Mouse (Mus musculus) hindbrain, embryonic 15.5 days (tissue): ENCODE measurements around the gene Cldn34b2. TPM values are rescaled to one million over a fixed set of nuclear protein-coding genes. Genes with fewer than 3 reads are reported as not detected.
"Not testable (repeated sequence)": the region's sequence is repeated elsewhere in the genome, so short reads cannot be mapped to it uniquely, and the experiment has no call there.

ENCODE experiments used
- ATAC-seq: fragments of 200-750 bp; cut with Nextera tagmentation; 2 replicates; pipeline ENCODE4 v1.8.0; 2017; ENCODE audit warnings: low read depth, moderate number of reproducible peaks, moderate TSS enrichment; ENCODE audit not compliant: low FRiP score
- H3K27ac ChIP-seq: fragments of 300-500 bp; sonication (generic); replicated peaks from 2 replicates; pipeline ENCODE4 v1.5.1; 2015; ENCODE audit warnings: mild to moderate bottlenecking, inconsistent platforms
- H3K27me3 ChIP-seq: fragments of 300-500 bp; sonication (generic); 2 replicates; pipeline ENCODE4 v1.6.1; 2015; ENCODE audit warnings: control low read depth, inconsistent platforms
- H3K36me3 ChIP-seq: fragments of 300-500 bp; sonication (generic); 2 replicates; pipeline ENCODE4 v1.6.1; 2015; ENCODE audit warnings: control low read depth, inconsistent platforms
- H3K4me1 ChIP-seq: fragments of 300-500 bp; sonication (generic); replicated peaks from 2 replicates; pipeline ENCODE4 v1.6.1; 2015; ENCODE audit warnings: control low read depth, inconsistent platforms
- H3K4me2 ChIP-seq: fragments of 300-500 bp; sonication (generic); 2 replicates; pipeline ENCODE4 v1.6.1; 2015; ENCODE audit warnings: moderate library complexity, mild to moderate bottlenecking, inconsistent platforms
- H3K4me3 ChIP-seq: fragments of 300-500 bp; sonication (generic); 2 replicates; pipeline ENCODE4 v1.5.1; 2015; ENCODE audit warnings: mild to moderate bottlenecking, inconsistent platforms
- H3K9ac ChIP-seq: fragments of 300-500 bp; sonication (generic); 2 replicates; pipeline ENCODE4 v1.6.1; 2015; ENCODE audit warnings: inconsistent platforms
- H3K9me3 ChIP-seq: fragments of 300-500 bp; sonication (generic); 2 replicates; pipeline ENCODE4 v1.6.1; 2016; ENCODE audit warnings: control low read depth, inconsistent platforms
- WGBS: fragments of 180-500 bp; shearing (Covaris S2); methylation state at CpG from one replicate; pipeline ENCODE4 v1.1.7; 2015; 5-methylcytosine and 5-hydroxymethylcytosine counted together
- polyA plus RNA-seq: library from polyadenylated mRNA; unstranded; fragments of >200 nt; fragmentation: Nextera tagmentation; extraction: Ambion mirVana; gene quantifications from 2 replicates; pipeline ENCODE4 v1.2.1, GENCODE M21; 2015

Gene Cldn34b2
- polyA plus RNA-seq, result not detected in 2 replicates

DNA sequence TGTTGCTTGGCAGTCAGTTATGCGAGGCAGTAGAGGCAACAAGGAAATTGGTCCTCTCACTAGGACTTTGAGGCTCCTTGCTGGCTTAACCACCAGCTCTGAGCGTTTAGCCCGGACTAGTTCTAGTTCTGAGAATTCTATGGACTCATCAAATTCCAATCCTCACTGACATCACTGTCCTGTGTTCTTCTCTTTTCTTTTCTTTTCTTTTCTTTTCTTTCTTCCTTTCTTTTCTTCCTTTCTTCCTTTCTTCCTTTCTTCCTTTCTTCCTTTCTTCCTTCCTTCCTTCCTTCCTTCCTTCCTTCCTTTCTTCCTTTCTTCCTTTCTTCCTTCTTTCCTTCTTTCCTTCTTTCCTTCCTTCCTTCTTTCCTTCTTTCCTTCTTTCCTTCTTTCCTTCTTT is at the start of gene Cldn34b2:
Cldn34b2 (minus strand) TSS at position 101 of the 400 bp plus-strand sequence.
- not testable (repeated sequence) for H3K9me3 ChIP-seq, ATAC-seq, H3K9ac ChIP-seq, H3K4me3 ChIP-seq, H3K4me1 ChIP-seq, H3K4me2 ChIP-seq, H3K27me3 ChIP-seq, H3K36me3 ChIP-seq, H3K27ac ChIP-seq
- WGBS, result 84% methylated on average over 3 of the region's 3 CpGs

DNA sequence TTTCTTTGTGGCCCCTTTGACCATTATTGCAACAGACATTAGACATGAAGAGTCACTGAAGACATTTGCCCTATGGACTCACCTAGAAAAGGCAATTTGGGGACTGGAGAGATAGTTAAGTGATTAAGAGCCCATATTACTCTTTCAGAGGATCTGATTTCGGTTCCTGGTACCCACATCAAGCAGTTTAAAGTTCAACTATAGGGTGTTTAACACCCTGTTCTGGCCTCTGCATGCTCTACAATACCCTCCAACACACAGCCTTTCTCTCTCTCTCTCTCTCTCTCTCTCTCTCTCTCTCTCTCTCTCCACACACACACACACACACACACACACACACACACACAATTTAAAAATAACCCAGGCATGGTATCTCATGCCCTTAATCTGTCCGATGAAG is 49.4 kb upstream of the Cldn34b2 start:
- no peaks in the 10 kb centered on the region for H3K9me3 ChIP-seq
- H3K4me1 ChIP-seq, result no peaks in the 10 kb centered on the region
- H3K36me3 ChIP-seq, result no peaks in the 10 kb centered on the region
- no peak overlapping the region for H3K27ac ChIP-seq
- no peak for ATAC-seq
- H3K27me3 ChIP-seq, result no peaks in the 10 kb centered on the region
- no peak overlapping the region for H3K4me3 ChIP-seq
- no peak overlapping the region for H3K4me2 ChIP-seq
- WGBS, result 57% methylated on average over 2 of the region's 2 CpGs
- H3K9ac ChIP-seq, result no peak overlapping the region

DNA sequence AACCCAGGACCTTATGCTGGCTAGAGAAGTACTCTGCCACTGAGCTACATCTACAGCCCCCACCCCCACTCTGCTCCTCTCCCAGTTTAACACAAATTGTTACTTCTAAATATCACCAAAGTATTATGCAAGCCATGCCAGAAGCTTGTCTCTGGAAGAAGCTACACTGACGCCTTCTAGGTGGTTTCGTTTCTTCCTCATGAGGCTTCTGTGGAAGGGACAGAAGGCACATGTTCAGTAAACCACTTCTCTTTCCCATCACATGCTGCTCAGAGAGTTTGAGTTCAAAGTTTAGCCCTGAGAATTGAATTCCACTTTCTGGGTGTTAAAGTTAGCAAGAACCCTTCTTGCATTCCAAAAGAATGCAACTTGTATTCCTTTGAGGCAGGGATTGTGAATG is 49.0 kb upstream of the Cldn34b2 start:
- Histone ChIP-seq H3K9me3 (no peaks in the 10 kb centered on the region), H3K4me2 (no peak overlapping the region), H3K36me3 (no peaks in the 10 kb centered on the region), H3K9ac (no peak overlapping the region), H3K27ac (no peak overlapping the region), H3K4me1 (no peaks in the 10 kb centered on the region), H3K27me3 (no peaks in the 10 kb centered on the region), H3K4me3 (no peak overlapping the region)
- no peak for ATAC-seq
- 80% methylated on average over 2 of the region's 2 CpGs for WGBS

DNA sequence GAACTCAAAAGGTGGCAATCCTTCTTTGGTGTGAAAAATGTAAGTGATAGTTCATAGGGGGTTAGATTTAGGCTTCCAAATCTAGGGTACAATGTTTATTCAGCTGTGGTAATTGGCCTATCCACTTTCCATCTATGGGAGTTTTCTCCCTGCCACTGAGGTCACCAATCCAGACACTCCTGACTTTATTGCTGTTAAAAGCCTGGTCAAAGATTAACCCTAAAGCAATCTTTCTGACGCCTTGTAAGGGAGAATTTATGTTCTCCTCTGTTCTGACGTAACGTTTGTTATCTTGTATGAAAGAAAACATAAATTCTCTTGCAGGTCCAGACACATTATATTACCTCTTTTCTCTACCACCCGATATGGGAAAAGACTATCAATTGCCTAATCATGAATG is 47.4 kb upstream of the Cldn34b2 start:
- no peak for ATAC-seq
- Histone ChIP-seq H3K4me2 (no peak overlapping the region), H3K27me3 (no peaks in the 10 kb centered on the region), H3K36me3 (no peaks in the 10 kb centered on the region), H3K9me3 (no peaks in the 10 kb centered on the region), H3K9ac (no peak overlapping the region), H3K4me1 (no peaks in the 10 kb centered on the region), H3K27ac (no peak overlapping the region), H3K4me3 (no peak overlapping the region)
- WGBS, result 81% methylated on average over 4 of the region's 4 CpGs

DNA sequence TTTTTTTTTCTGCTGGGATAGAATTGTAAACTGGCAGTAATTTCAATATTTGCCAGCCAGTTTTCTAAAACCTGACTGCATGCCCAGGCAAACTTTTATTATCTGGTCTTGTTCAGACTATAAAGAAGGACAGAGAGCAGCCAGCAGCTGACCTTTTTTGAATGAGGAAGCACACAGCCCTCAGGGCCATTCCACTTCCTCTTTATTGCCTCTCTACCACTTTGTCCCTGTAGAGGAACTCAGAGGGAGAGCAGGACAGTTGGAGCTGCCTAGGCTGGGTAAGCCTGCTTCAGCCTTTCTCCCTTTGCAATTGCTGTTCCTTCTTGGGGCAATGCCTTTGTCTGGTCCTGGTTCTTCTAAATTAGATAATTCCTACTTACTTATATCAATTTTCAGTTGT is 44.1 kb upstream of the Cldn34b2 start:
- H3K9me3 ChIP-seq, result no peaks in the 10 kb centered on the region
- no peaks in the 10 kb centered on the region for H3K4me1 ChIP-seq
- ATAC-seq, result no peak
- H3K4me2 ChIP-seq, result no peak overlapping the region
- H3K27me3 ChIP-seq, result no peaks in the 10 kb centered on the region
- H3K36me3 ChIP-seq, result no peaks in the 10 kb centered on the region
- no peak overlapping the region for H3K9ac ChIP-seq
- H3K27ac ChIP-seq, result no peak overlapping the region
- no peak overlapping the region for H3K4me3 ChIP-seq

DNA sequence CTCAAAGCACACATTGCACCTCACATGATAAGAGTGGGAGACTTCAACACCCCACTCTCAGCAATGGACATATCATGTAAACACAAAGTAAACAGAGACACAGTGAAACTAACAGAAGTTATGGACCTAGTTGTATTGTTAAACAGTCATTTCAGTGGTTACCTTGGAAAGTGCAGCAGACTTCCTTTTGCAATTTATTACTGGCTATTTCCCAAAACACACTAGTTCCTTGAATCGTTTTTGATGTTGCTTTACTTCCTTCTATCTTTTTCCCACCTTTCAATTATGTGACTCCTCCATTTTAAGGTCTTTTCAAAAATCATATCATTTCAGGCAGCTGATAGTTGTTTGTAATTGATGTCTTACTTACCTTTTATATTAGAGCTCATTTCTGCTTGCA is 43.5 kb upstream of the Cldn34b2 start:
- 75% methylated on average over 1 of the region's 1 CpGs for WGBS
- H3K4me2 ChIP-seq, result no peak overlapping the region
- H3K9ac ChIP-seq, result no peak overlapping the region
- no peak overlapping the region for H3K27ac ChIP-seq
- H3K9me3 ChIP-seq, result no peaks in the 10 kb centered on the region
- H3K4me3 ChIP-seq, result no peak overlapping the region
- H3K36me3 ChIP-seq, result no peaks in the 10 kb centered on the region
- no peaks in the 10 kb centered on the region for H3K4me1 ChIP-seq
- no peak for ATAC-seq
- no peaks in the 10 kb centered on the region for H3K27me3 ChIP-seq

DNA sequence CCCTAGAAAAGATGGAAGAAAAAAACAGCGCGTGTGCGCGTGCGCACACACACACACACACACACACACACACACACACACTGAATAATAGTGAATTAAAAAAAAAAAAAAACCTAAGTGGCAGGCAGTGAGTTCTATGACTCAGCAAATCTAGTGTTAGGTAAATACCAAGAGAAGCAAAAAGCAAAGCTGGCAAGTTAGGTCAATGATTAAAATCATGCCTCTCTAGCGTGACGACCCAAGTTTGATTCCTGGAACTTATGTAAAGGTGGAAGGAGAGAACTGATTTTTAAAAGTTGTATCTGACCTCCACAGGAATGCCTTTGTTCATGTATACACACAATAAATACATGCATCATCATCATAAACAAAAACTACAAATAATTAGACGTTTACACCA is 41.7 kb upstream of the Cldn34b2 start:
- H3K4me1 ChIP-seq, result no peaks in the 10 kb centered on the region
- H3K9me3 ChIP-seq, result no peaks in the 10 kb centered on the region
- H3K27ac ChIP-seq, result no peak overlapping the region
- WGBS, result 94% methylated on average over 8 of the region's 8 CpGs
- no peak overlapping the region for H3K9ac ChIP-seq
- no peaks in the 10 kb centered on the region for H3K27me3 ChIP-seq
- H3K4me2 ChIP-seq, result no peak overlapping the region
- ATAC-seq, result no peak
- H3K4me3 ChIP-seq, result no peak overlapping the region
- H3K36me3 ChIP-seq, result no peaks in the 10 kb centered on the region

DNA sequence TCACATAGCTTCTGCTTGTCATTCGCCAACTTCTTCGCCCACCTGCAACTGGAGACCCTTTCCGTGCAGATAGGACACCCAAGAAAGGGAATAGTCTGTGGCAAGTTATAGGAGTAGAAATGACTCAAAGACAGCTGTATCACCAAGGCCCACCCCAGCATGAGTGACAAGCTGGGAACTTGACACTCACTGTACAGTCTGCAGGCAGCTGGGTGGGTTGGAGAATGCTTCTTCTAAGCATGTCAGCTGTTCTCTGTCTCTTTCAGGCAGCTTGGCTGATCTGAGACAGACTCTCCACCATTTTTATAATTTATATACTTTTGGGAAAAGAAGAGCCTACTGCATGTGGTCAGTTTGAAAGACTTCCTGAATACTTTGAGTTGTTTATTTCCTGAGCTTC is 39.5 kb upstream of the Cldn34b2 start:
- Histone ChIP-seq H3K4me2 (no peak overlapping the region), H3K4me3 (no peak overlapping the region), H3K4me1 (no peaks in the 10 kb centered on the region), H3K9ac (no peak overlapping the region), H3K36me3 (no peaks in the 10 kb centered on the region), H3K27ac (no peak overlapping the region), H3K9me3 (no peaks in the 10 kb centered on the region), H3K27me3 (no peaks in the 10 kb centered on the region)
- no peak for ATAC-seq
- 94% methylated on average over 3 of the region's 3 CpGs for WGBS

DNA sequence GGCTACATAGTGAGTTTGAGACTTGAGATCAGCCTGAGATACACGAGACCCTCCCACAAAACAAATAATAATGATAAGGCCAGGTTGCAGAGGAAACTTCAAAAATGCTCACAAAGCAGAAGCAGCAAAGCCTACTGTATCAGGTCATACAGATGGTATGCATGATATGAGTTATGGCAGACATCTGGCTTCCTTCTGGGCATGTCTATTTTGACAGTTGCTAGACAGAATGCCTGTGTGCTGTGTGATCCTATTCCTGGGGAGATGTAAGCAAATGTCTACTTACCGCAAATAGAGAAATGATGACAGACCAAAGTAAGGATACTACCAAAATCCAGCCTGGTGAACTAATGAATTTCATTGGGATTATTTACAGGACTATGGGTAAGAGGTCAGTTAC is 38.1 kb upstream of the Cldn34b2 start:
- 76% methylated on average over 2 of the region's 2 CpGs for WGBS
- H3K4me3 ChIP-seq, result no peak overlapping the region
- no peaks in the 10 kb centered on the region for H3K27me3 ChIP-seq
- H3K4me1 ChIP-seq, result no peaks in the 10 kb centered on the region
- no peak overlapping the region for H3K9ac ChIP-seq
- H3K9me3 ChIP-seq, result no peaks in the 10 kb centered on the region
- no peak for ATAC-seq
- no peak overlapping the region for H3K27ac ChIP-seq
- no peak overlapping the region for H3K4me2 ChIP-seq
- no peaks in the 10 kb centered on the region for H3K36me3 ChIP-seq

DNA sequence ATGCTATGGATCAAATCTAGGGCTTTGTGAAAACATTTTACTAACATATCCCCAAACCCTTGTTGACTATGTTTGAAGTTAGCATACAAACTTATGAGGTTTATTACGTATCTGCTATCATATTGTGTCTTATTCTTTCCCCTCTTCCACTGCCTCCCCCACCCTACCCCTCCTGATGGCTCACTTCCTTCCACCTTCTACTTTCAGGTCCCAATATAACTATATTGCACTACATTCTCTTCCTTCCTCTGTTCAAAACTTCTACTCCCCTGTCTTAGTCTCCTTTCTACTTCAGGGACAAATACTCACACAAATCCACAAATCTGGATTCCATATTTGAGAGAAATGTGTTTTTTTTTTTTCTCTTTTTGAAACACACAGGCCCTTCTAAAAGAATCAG is 35.3 kb upstream of the Cldn34b2 start:
- Histone ChIP-seq H3K36me3 (no peaks in the 10 kb centered on the region), H3K9me3 (no peaks in the 10 kb centered on the region)
- WGBS, result 71% methylated on average over 1 of the region's 1 CpGs

DNA sequence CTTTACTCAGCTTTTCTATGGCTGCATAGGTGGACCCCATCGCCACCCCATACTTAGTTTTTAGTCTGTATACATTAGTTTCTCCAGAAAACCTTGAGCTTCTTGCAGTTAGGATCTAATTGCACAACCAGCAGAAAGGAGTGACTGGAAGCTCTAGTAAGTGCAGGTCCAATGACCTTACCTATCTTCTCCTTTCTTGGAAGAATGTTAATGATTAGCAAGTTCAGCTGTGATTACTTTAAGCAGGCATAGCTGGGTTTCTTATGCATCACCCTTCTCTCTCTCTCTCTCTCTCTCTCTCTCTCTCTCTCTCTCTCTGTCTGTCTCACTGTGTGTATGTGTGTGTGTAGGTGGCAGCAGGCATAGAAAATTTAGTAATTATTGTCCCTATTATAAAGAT is 23.7 kb upstream of the Cldn34b2 start:
- no peak for ATAC-seq
- Histone ChIP-seq H3K36me3 (no peaks in the 10 kb centered on the region), H3K27ac (no peak overlapping the region), H3K4me2 (no peak overlapping the region), H3K9ac (no peak overlapping the region), H3K4me3 (no peak overlapping the region), H3K4me1 (no peaks in the 10 kb centered on the region), H3K27me3 (no peaks in the 10 kb centered on the region), H3K9me3 (no peaks in the 10 kb centered on the region)
- WGBS, result 88% methylated on average over 1 of the region's 1 CpGs

More for the DNA sequence above, 35.3 kb upstream of the Cldn34b2 start:
- Histone ChIP-seq H3K9ac (no peak overlapping the region), H3K27me3 (no peaks in the 10 kb centered on the region), H3K27ac (no peak overlapping the region), H3K4me2 (no peak overlapping the region), H3K4me3 (no peak overlapping the region), H3K4me1 (no peaks in the 10 kb centered on the region)
- no peak for ATAC-seq

DNA sequence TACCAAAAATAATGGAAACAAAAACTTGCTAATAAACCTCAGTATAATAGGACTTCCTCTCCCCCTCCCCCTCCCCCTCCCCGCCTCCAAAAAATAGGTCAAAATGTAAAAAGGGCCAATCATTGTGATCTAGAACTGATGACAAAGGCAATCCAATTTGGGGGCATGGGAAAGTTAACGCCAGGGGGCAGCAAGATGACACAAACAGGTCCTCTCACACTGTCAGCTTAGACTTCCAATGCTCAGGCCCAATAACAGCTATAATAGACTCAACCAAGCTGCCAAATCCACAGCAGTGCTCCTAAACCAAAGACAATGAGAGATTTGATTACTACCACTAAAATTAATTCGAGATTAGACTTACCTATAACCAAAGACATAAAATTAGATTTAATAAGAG is 16.5 kb upstream of the Cldn34b2 start:
- Histone ChIP-seq H3K27me3 (no peaks in the 10 kb centered on the region), H3K4me2 (no peak overlapping the region), H3K36me3 (no peaks in the 10 kb centered on the region), H3K27ac (no peak overlapping the region), H3K9ac (no peak overlapping the region), H3K9me3 (no peaks in the 10 kb centered on the region), H3K4me3 (no peak overlapping the region), H3K4me1 (no peaks in the 10 kb centered on the region)
- WGBS, result 21% methylated on average over 3 of the region's 3 CpGs
- no peak for ATAC-seq

DNA sequence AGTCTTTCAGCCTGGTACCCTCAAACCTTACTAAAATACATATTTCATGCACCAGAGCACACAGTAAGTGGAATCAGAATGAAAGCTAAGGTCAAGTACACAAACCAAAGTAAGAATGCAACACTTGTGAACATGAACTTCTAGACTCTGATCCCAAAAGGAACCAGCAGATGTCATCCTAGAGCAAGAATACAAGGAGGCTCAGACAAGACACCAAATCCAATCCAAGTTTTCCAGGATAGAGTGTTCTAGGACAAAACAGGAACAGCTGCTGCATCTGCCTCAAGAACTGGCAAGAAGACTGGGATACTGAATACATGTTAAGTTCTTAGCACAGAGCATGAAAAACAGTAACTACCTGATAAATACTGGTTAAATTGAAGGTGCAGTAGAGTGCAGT is 30.2 kb downstream of the Cldn34b2 start:
- Histone ChIP-seq H3K36me3 (no peaks in the 10 kb centered on the region), H3K27me3 (no peaks in the 10 kb centered on the region), H3K4me1 (no peaks in the 10 kb centered on the region), H3K9ac (no peak overlapping the region), H3K27ac (no peak overlapping the region), H3K4me2 (no peak overlapping the region), H3K4me3 (no peak overlapping the region), H3K9me3 (no peaks in the 10 kb centered on the region)
- no peak for ATAC-seq
